Mouse (Mus musculus) MEL (cell line): ENCODE data around the gene Sik3. TPM values are rescaled to one million over a fixed set of nuclear protein-coding genes. Genes with fewer than 3 reads are reported as not detected.
A peak's percentile ranks its signal among the peaks of the same experiment; 100 is the strongest.

Source experiments
- DNase-seq: peaks from one replicate; pipeline ENCODE4 v3.0.0; 2011; ENCODE audit warnings: low read depth, low spot score
- H3K27ac ChIP-seq: 2 replicates; pipeline ENCODE4 v1.5.1; 2012; ENCODE audit warnings: low read depth, mild to moderate bottlenecking, control low read depth, low read length, moderate library complexity; ENCODE audit not compliant: control insufficient read depth
- H3K27me3 ChIP-seq, 2 experiments: fragments of 150-350 bp in 1 of 2; sonication (generic) in 1 of 2; 2 replicates each; pipeline ENCODE4 v1.6.1; 2012; ENCODE audit warnings: low read length in 2 of 2, mild to moderate bottlenecking in 2 of 2, improper control_type of control experiment in 1 of 2, moderate library complexity in 1 of 2; ENCODE audit not compliant: insufficient read depth in 2 of 2, control insufficient read depth in 1 of 2
- H3K36me3 ChIP-seq, 2 experiments: 2 replicates each; pipeline ENCODE4 v1.6.1; 2012 to 2014; ENCODE audit warnings: low read length in 2 of 2, improper control_type of control experiment in 1 of 2, inconsistent platforms in 1 of 2, mild to moderate bottlenecking in 1 of 2; ENCODE audit not compliant: insufficient read depth in 2 of 2, control insufficient read depth in 1 of 2
- H3K4me1 ChIP-seq, 2 experiments: fragments of 150-350 bp in 1 of 2; sonication (generic) in 1 of 2; 2 replicates each; pipeline ENCODE4 v1.6.1; 2012; ENCODE audit warnings: low read length in 2 of 2, improper control_type of control experiment in 1 of 2, mild to moderate bottlenecking in 1 of 2; ENCODE audit not compliant: insufficient read depth in 2 of 2, control insufficient read depth in 1 of 2
- H3K4me3 ChIP-seq, 2 experiments: fragments of 150-350 bp in 1 of 2; sonication (generic) in 1 of 2; 2 replicates each; pipeline ENCODE4 v1.5.1; 2012; ENCODE audit warnings: low read depth in 2 of 2, low read length in 2 of 2, mild to moderate bottlenecking in 2 of 2, moderate library complexity in 2 of 2, control low read depth in 1 of 2, improper control_type of control experiment in 1 of 2; ENCODE audit not compliant: control insufficient read depth in 1 of 2, insufficient read depth in 1 of 2
- H3K79me2 ChIP-seq: 2 replicates; pipeline ENCODE4 v1.6.1; 2012; ENCODE audit warnings: mild to moderate bottlenecking, low read length, moderate library complexity; ENCODE audit not compliant: control insufficient read depth, poor library complexity, insufficient read depth
- H3K9ac ChIP-seq: 2 replicates; pipeline ENCODE4 v1.6.1; 2012; ENCODE audit warnings: low read depth, mild to moderate bottlenecking, control low read depth, low read length, moderate library complexity; ENCODE audit not compliant: control insufficient read depth, poor library complexity, severe bottlenecking
- H3K9me3 ChIP-seq: fragments of 150-350 bp; sonication (generic); replicated peaks from 2 replicates; pipeline ENCODE4 v1.6.1; 2012; ENCODE audit warnings: mild to moderate bottlenecking, low read length, improper control_type of control experiment, moderate library complexity; ENCODE audit not compliant: insufficient read depth
- CHD1 ChIP-seq: IDR thresholded peaks from 2 replicates; pipeline ENCODE4 v1.6.1; 2012; ENCODE audit warnings: low read depth, mild to moderate bottlenecking, inconsistent platforms, low read length, improper control_type of control experiment
- CTCF ChIP-seq, 3 experiments: IDR thresholded peaks in 2 of 3; conservative IDR thresholded peaks in 1 of 3; 2 replicates each; pipeline ENCODE4 v1.5.1; 2011 to 2012; ENCODE audit warnings: low read length in 3 of 3, low read depth in 2 of 3, mild to moderate bottlenecking in 2 of 3, improper control_type of control experiment in 1 of 3, inconsistent platforms in 1 of 3, mixed read lengths in 1 of 3, moderate library complexity in 1 of 3; ENCODE audit not compliant: control insufficient read depth in 1 of 3, insufficient read depth in 1 of 3, poor library complexity in 1 of 3, severe bottlenecking in 1 of 3
- EP300 ChIP-seq, 2 experiments: IDR thresholded peaks; 2 replicates each; pipeline ENCODE4 v1.6.1; 2011; ENCODE audit warnings: improper control_type of control experiment in 2 of 2, low read length in 2 of 2, low read depth in 1 of 2, mild to moderate bottlenecking in 1 of 2
- GATA1 ChIP-seq: IDR thresholded peaks from 2 replicates; pipeline ENCODE4 v1.6.1; 2011; ENCODE audit warnings: low read depth, low read length, improper control_type of control experiment
- JUND ChIP-seq: IDR thresholded peaks from 2 replicates; pipeline ENCODE4 v1.6.1; 2011; ENCODE audit warnings: low read depth, mild to moderate bottlenecking, improper control_type of control experiment, low read length
- MAFK ChIP-seq: IDR thresholded peaks from 2 replicates; pipeline ENCODE4 v1.6.1; 2011; ENCODE audit warnings: low read depth, mild to moderate bottlenecking, low read length, improper control_type of control experiment, borderline replicate concordance
- MAZ ChIP-seq: IDR thresholded peaks from 2 replicates; pipeline ENCODE4 v1.6.1; 2012; ENCODE audit warnings: low read depth, mild to moderate bottlenecking, inconsistent platforms, low read length, improper control_type of control experiment
- MEF2A ChIP-seq: IDR thresholded peaks from 2 replicates; pipeline ENCODE4 v1.6.1; 2014; ENCODE audit warnings: low read depth, mild to moderate bottlenecking, inconsistent platforms, low read length, improper control_type of control experiment; ENCODE audit not compliant: poor library complexity, insufficient replicate concordance, severe bottlenecking; ENCODE audit errors: extremely low read depth
- MXI1 ChIP-seq: IDR thresholded peaks from 2 replicates; pipeline ENCODE4 v1.6.1; 2011; ENCODE audit warnings: mild to moderate bottlenecking, low read depth, low read length, improper control_type of control experiment
- NELFE ChIP-seq: IDR thresholded peaks from 2 replicates; pipeline ENCODE4 v1.6.1; 2011; ENCODE audit warnings: low read depth, low read length, improper control_type of control experiment
- NRF1 ChIP-seq: IDR thresholded peaks from 2 replicates; pipeline ENCODE4 v1.6.1; 2014; ENCODE audit warnings: low read depth, mild to moderate bottlenecking, inconsistent platforms, low read length, improper control_type of control experiment, moderate library complexity; ENCODE audit not compliant: poor library complexity, insufficient read depth, severe bottlenecking
- RAD21 ChIP-seq: IDR thresholded peaks from 2 replicates; pipeline ENCODE4 v1.6.1; 2011; ENCODE audit warnings: mild to moderate bottlenecking, low read depth, low read length, improper control_type of control experiment
- SMC3 ChIP-seq: IDR thresholded peaks from 2 replicates; pipeline ENCODE4 v1.6.1; 2011; ENCODE audit warnings: low read depth, low read length, improper control_type of control experiment
- TAL1 ChIP-seq: IDR thresholded peaks from 2 replicates; pipeline ENCODE4 v1.6.1; 2012; ENCODE audit warnings: mild to moderate bottlenecking, inconsistent platforms, low read length, moderate library complexity, mixed read lengths
- TBP ChIP-seq: IDR thresholded peaks from 2 replicates; pipeline ENCODE4 v1.8.0; 2011; ENCODE audit warnings: low read depth, low read length, improper control_type of control experiment
- UBTF ChIP-seq: IDR thresholded peaks from 2 replicates; pipeline ENCODE4 v1.6.1; 2012; ENCODE audit warnings: low read depth, mild to moderate bottlenecking, inconsistent platforms, low read length, improper control_type of control experiment, moderate library complexity, borderline replicate concordance; ENCODE audit not compliant: insufficient read depth
- USF1 ChIP-seq: IDR thresholded peaks from 2 replicates; pipeline ENCODE4 v1.6.1; 2014; ENCODE audit warnings: low read depth, mild to moderate bottlenecking, inconsistent platforms, low read length, improper control_type of control experiment, moderate library complexity
- USF2 ChIP-seq, 2 experiments: IDR thresholded peaks; 2 replicates each; pipeline ENCODE4 v1.6.1; 2011 to 2012; ENCODE audit warnings: improper control_type of control experiment in 2 of 2, low read length in 2 of 2, borderline replicate concordance in 1 of 2, inconsistent platforms in 1 of 2, low read depth in 1 of 2, mild to moderate bottlenecking in 1 of 2; ENCODE audit not compliant: insufficient read depth in 1 of 2
- ZNF384 ChIP-seq: IDR thresholded peaks from 2 replicates; pipeline ENCODE4 v1.6.1; 2012; ENCODE audit warnings: low read depth, mild to moderate bottlenecking, inconsistent platforms, low read length, improper control_type of control experiment
- polyA plus RNA-seq, 2 experiments: library from polyadenylated mRNA; stranded (reverse) in 1 of 2; unstranded in 1 of 2; fragments of >175 nt in 1 of 2; fragments of >200 nt in 1 of 2; gene quantifications; 2 replicates each; pipeline versions ENCODE4 v1.2.1 to v1.2.4; 2012; ENCODE audit warnings: low replicate concordance in 2 of 2, low read depth in 1 of 2; ENCODE audit not compliant: insufficient read length in 2 of 2, insufficient read depth in 1 of 2, missing spikeins in 1 of 2
- total RNA-seq: library from RNA; depleted of rRNA; stranded (reverse); fragments of 300-350 nt; gene quantifications from 2 replicates; pipeline ENCODE4 v1.2.3, GENCODE M21; 2012

Gene Sik3
- total and polyA plus RNA-seq, 3 experiments: 78.7 to 111 TPM; not detected in 1

- Histone ChIP-seq H3K9me3 (no peaks in the 10 kb centered on the region), H3K27ac (no peak overlapping the region), H3K4me1 (no peaks in the 10 kb centered on the region), H3K36me3 (no peaks in the 10 kb centered on the region), H3K4me3 (no peak overlapping the region), H3K27me3 (peaks cover 0 to 4% of the 10 kb centered on the region in 2 experiments; a peak in 2 of 4 replicates), H3K9ac (no peak overlapping the region), H3K79me2 (no peaks in the 10 kb centered on the region)
- DNase-seq: no peak
- TF ChIP-seq TAL1: no peak
- no peak for TF ChIP-seq JUND
Measured at GRCm38 (mm10) chr9:46256658-46257385, 244.2 kb downstream of the Sik3 start.

GRCm38 (mm10) chr9:46257546-46257945, 244.9 kb downstream of the Sik3 start:
- H3K9me3 ChIP-seq: no peaks in the 10 kb centered on the region
- no peaks in the 10 kb centered on the region for H3K79me2 ChIP-seq
- H3K4me3 ChIP-seq: no peak overlapping the region
- no peaks in the 10 kb centered on the region for H3K4me1 ChIP-seq
- peaks cover 0 to 5% of the 10 kb centered on the region in 2 experiments; a peak in 2 of 4 replicates for H3K27me3 ChIP-seq
- TF ChIP-seq CHD1: no peak
- no peak for TF ChIP-seq NRF1
- no peak for TF ChIP-seq MEF2A
- TF ChIP-seq RAD21: no peak
- no peak for TF ChIP-seq MXI1
- no peak for TF ChIP-seq TAL1
- no peak for TF ChIP-seq TBP
- TF ChIP-seq GATA1: no peak
- TF ChIP-seq MAZ: no peak
- TF ChIP-seq NELFE: no peak
- no peak for TF ChIP-seq EP300 (IDR thresholded peaks at IDR 0.05; ENCODE audit: low read depth in 1 of 2, low read length in 2 of 2)
- TF ChIP-seq USF1: no peak
- TF ChIP-seq USF2 (IDR thresholded peaks at IDR 0.05; ENCODE audit: borderline replicate concordance in 1 of 2, insufficient read depth in 1 of 2, low read depth in 1 of 2, low read length in 2 of 2): no peak
- TF ChIP-seq SMC3: no peak
- TF ChIP-seq UBTF: no peak
- TF ChIP-seq MAFK: no peak
- no peak for TF ChIP-seq ZNF384
- TF ChIP-seq CTCF (IDR thresholded peaks at IDR 0.05 in 2 of 3, conservative IDR thresholded peaks at IDR 0.05 in 1 of 3; ENCODE audit: control insufficient read depth in 1 of 3, insufficient read depth in 1 of 3, low read depth in 2 of 3, low read length in 3 of 3, poor library complexity in 1 of 3, severe bottlenecking in 1 of 3): no peak
- H3K27ac ChIP-seq: no peak overlapping the region
- no peaks in the 10 kb centered on the region for H3K36me3 ChIP-seq
- H3K9ac ChIP-seq: no peak overlapping the region
- peak; percentile 25 for DNase-seq
